Mouse (Mus musculus) heart, postnatal 0 days (tissue): ENCODE data around the gene 1700069L16Rik. TPM values are rescaled to one million over a fixed set of nuclear protein-coding genes. Genes with fewer than 3 reads are reported as not detected.

ENCODE experiments used
- ATAC-seq: fragments of 200-750 bp; cut with Nextera tagmentation; 2 replicates; pipeline ENCODE4 v1.8.0; 2017; ENCODE audit warnings: low read depth, moderate number of reproducible peaks, moderate library complexity; ENCODE audit not compliant: insufficient read depth
- DNase-seq: peaks from one replicate; pipeline ENCODE4 v3.0.0-alpha.2; 2016; ENCODE audit warnings: low spot score
- H3K27ac ChIP-seq: fragments of 300-500 bp; sonication (generic); 2 replicates; pipeline ENCODE4 v1.5.1; 2014; ENCODE audit warnings: low read depth, mild to moderate bottlenecking
- H3K27me3 ChIP-seq: fragments of 300-500 bp; sonication (generic); 2 replicates; pipeline ENCODE4 v1.6.1; 2014; ENCODE audit warnings: low read length, mixed read lengths; ENCODE audit not compliant: control insufficient read depth, insufficient read depth
- H3K36me3 ChIP-seq: fragments of 300-500 bp; sonication (generic); replicated peaks from 2 replicates; pipeline ENCODE4 v1.6.1; 2014; ENCODE audit warnings: low read length, mixed read lengths; ENCODE audit not compliant: control insufficient read depth, insufficient read depth
- H3K4me1 ChIP-seq: fragments of 300-500 bp; sonication (generic); 2 replicates; pipeline ENCODE4 v1.6.1; 2014; ENCODE audit warnings: antibody characterized with exemption; ENCODE audit not compliant: control insufficient read depth, insufficient read depth
- H3K4me2 ChIP-seq: fragments of 300-500 bp; sonication (generic); 2 replicates; pipeline ENCODE4 v1.6.1; 2014; ENCODE audit warnings: low read depth, mild to moderate bottlenecking, low read length, moderate library complexity
- H3K4me3 ChIP-seq: fragments of 300-500 bp; sonication (generic); 2 replicates; pipeline ENCODE4 v1.5.1; 2014; ENCODE audit warnings: low read depth, low read length
- H3K9ac ChIP-seq: fragments of 300-500 bp; sonication (generic); replicated peaks from 2 replicates; pipeline ENCODE4 v1.6.1; 2014; ENCODE audit warnings: low read depth, low read length, mixed read lengths
- H3K9me3 ChIP-seq: fragments of 300-500 bp; sonication (generic); replicated peaks from 2 replicates; pipeline ENCODE4 v1.6.1; 2016; ENCODE audit warnings: low read length; ENCODE audit not compliant: control insufficient read depth
- CTCF ChIP-seq: IDR thresholded peaks from 2 replicates; pipeline ENCODE4 v1.5.1; 2016; ENCODE audit warnings: antibody characterized with exemption, control low read depth, low read depth
- EP300 ChIP-seq: IDR thresholded peaks from 2 replicates; pipeline ENCODE4 v1.6.1; 2016; ENCODE audit warnings: antibody characterized with exemption, low read depth
- WGBS: fragments of 180-500 bp; shearing (Covaris S2); extraction: QIAGEN DNeasy Blood & Tissue Kit; methylation state at CpG from one replicate; pipeline ENCODE4 v1.1.7; 2014; 5-methylcytosine and 5-hydroxymethylcytosine counted together
- polyA plus RNA-seq: library from polyadenylated mRNA; unstranded; fragments of >200 nt; fragmentation: Nextera tagmentation; extraction: Ambion mirVana; gene quantifications from 2 replicates; pipeline ENCODE4 v1.2.1, GENCODE M21; 2015
- total RNA-seq: library from RNA; depleted of rRNA; stranded (reverse); fragments of >200 nt; gene quantifications from 2 replicates; pipeline ENCODE4 v1.2.3, GENCODE M21; 2014; ENCODE audit warnings: low replicate concordance

Gene 1700069L16Rik
- total and polyA plus RNA-seq, 2 experiments from 2014 or later = not detected

GRCm38 (mm10) chr5:113654821-113655220, 69.8 kb downstream of the 1700069L16Rik start:
- TF ChIP-seq CTCF = no peak
- no peak for TF ChIP-seq EP300
- H3K9ac ChIP-seq = no peak overlapping the region
- no peak overlapping the region for H3K4me2 ChIP-seq
- H3K27me3 ChIP-seq = peaks cover 21% of the 10 kb centered on the region
- H3K27ac ChIP-seq = no peak overlapping the region
- no peak for DNase-seq
- H3K9me3 ChIP-seq = peaks cover 2% of the 10 kb centered on the region; the same call in 1 of the 2 replicates
- no peak overlapping the region for H3K4me3 ChIP-seq
- H3K36me3 ChIP-seq = no peaks in the 10 kb centered on the region
- no peak for ATAC-seq
- 79% methylated on average over 12 of the region's 12 CpGs for WGBS
- H3K4me1 ChIP-seq = no peaks in the 10 kb centered on the region

DNA sequence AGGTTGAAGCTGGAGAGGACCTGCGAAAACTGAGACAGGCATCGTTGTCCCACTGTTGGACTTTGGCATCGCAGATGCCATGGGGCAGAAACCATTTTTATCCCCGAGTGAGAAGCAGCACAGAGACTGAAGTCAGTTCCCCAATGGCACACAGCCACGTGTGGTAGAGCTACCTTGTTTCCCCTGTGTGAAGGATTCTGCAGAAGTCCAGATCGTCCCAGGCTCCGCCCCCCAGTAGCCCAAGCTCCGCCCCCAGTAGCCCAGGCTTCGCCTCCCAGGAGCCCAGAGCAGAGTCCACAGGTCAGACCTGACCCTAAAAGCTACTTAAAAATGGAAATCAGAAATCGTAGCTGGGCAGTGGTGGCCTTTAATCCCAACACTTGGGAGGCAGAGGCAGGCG, 70.4 kb downstream of the 1700069L16Rik start:
- Histone ChIP-seq H3K36me3 (no peaks in the 10 kb centered on the region), H3K4me2 (no peak overlapping the region), H3K27ac (no peak overlapping the region), H3K9me3 (no peaks in the 10 kb centered on the region), H3K4me3 (no peak overlapping the region), H3K4me1 (no peaks in the 10 kb centered on the region), H3K9ac (no peak overlapping the region), H3K27me3 (peaks cover 28% of the 10 kb centered on the region)
- TF ChIP-seq CTCF (no peak), EP300 (no peak)
- DNase-seq = no peak
- WGBS = 74% methylated on average over 11 of the region's 11 CpGs
- no peak for ATAC-seq

DNA sequence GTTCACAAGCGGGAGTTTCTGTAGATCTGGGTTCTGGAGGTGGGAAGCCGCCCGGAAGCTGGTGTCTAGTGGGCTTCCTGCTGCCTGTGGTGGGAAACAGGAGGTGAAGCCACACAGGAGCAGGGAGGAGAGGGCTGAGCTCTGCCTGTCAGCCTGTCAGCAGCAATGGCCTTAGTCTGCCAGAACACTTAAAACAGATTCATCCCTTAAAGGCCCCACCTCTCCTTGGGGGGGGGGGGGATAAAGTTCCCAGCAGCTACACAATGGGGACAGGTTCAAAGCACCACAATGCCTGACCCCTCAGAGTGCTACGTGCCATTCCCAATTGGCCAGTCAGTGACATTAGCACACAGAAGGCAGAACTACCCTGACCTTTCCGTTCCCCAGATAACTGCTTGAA, 72.4 kb downstream of the 1700069L16Rik start:
- H3K9ac ChIP-seq = no peak overlapping the region
- ATAC-seq (no peak), DNase-seq (no peak)
- no peaks in the 10 kb centered on the region for H3K4me1 ChIP-seq
- H3K27ac ChIP-seq = no peak overlapping the region
- H3K36me3 ChIP-seq = no peaks in the 10 kb centered on the region
- WGBS = 9% methylated on average over 5 of the region's 5 CpGs
- no peak for TF ChIP-seq EP300
- no peak for TF ChIP-seq CTCF
- no peaks in the 10 kb centered on the region for H3K9me3 ChIP-seq
- no peak overlapping the region for H3K4me2 ChIP-seq
- H3K4me3 ChIP-seq = no peak overlapping the region
- H3K27me3 ChIP-seq = peaks cover 32% of the 10 kb centered on the region

- WGBS = 5% methylated on average over 30 of the region's 30 CpGs
- peak; percentile 29 for DNase-seq
- 0 out of 2 replicates have a peak within 1 kb of the TSS, but pooled peaks have one; percentile 30 for H3K27ac ChIP-seq
Observed at GRCm38 (mm10) chr5:113650035-113650865, 74.3 kb downstream of the 1700069L16Rik start, which contains the start of gene Cmklr1. Cmklr1 (minus strand) TSS chr5:113650426.

DNA sequence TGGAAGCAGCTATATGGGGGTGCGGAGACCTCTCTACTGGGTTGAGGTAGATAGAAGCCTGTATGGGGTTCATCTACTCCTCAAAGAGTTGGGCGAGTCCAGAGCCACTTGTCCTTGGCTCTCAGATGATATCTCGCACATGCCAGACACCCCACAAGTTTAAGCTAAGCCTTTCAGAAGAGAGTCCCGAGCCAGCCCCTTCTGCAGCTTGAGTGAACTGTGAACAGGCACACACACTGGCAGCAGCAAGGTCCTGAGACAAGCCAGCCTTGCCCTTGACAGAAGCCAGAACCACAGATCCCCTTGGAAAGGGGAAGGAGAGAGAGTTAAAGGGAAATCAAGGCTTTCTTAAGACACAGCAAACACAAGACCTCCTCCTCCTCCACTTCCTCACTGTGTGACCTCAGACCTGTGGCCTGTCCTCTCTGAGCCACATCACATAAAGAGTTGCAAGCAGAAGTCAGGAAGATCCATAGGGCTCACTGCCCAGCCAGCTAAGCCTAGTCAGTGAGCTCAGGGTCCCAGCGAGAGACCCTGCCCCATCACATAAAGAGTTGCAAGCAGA, 75.8 kb downstream of the 1700069L16Rik start:
- no peak overlapping the region for H3K27ac ChIP-seq
- H3K9me3 ChIP-seq = no peaks in the 10 kb centered on the region
- no peak for ATAC-seq
- H3K4me3 ChIP-seq = 0 out of 2 replicates have a peak overlapping the region, but pooled peaks have one; percentile 40
- H3K9ac ChIP-seq = no peak overlapping the region
- DNase-seq = no peak
- H3K27me3 ChIP-seq = peaks cover 34% of the 10 kb centered on the region
- WGBS = 50% methylated on average over 5 of the region's 5 CpGs
- no peaks in the 10 kb centered on the region for H3K4me1 ChIP-seq
- H3K36me3 ChIP-seq = no peaks in the 10 kb centered on the region
- TF ChIP-seq CTCF = no peak
- no peak for TF ChIP-seq EP300
- H3K4me2 ChIP-seq = peak overlapping the region; percentile 53

More at GRCm38 (mm10) chr5:113650035-113650865, 74.3 kb downstream of the 1700069L16Rik start, which contains the start of gene Cmklr1:
- peak; percentile 34 for ATAC-seq
- Histone ChIP-seq H3K4me2 (peak within 1 kb of the TSS; percentile 53), H3K9ac (peak within 1 kb of the TSS; percentile 8; the same call in 1 of the 2 replicates), H3K9me3 (no peaks in the 10 kb centered on the region), H3K27me3 (peaks cover 34% of the 10 kb centered on the region), H3K36me3 (no peaks in the 10 kb centered on the region), H3K4me3 (peak within 1 kb of the TSS; percentile 40), H3K4me1 (no peaks in the 10 kb centered on the region)
- TF ChIP-seq EP300 = no peak
- TF ChIP-seq CTCF = no peak
